Mouse (Mus musculus) heart, adult 2 months (tissue): ENCODE measurements at regions not wholly inside any gene's neighbourhood (a gene's known extent, or its start where the extent isn't known, plus 50 kb on each side); places are given as distances from the start of the nearest gene placed in this dataset.
"Not testable (repeated sequence)": the region's sequence is repeated elsewhere in the genome, so short reads cannot be mapped to it uniquely, and the experiment has no call there.

ENCODE experiments used
- DNase-seq, 2 experiments: peaks; one replicate each; pipeline ENCODE4 v3.0.0; 2021
- H3K27ac ChIP-seq: fragments of 200-600 bp; 2 replicates; pipeline ENCODE4 v1.8.1; 2022
- H3K27me3 ChIP-seq: fragments of 200-500 bp; 2 replicates; pipeline ENCODE4 v1.6.1; 2012; ENCODE audit warnings: mild to moderate bottlenecking, low read length, inconsistent platforms, mixed read lengths; ENCODE audit not compliant: control insufficient read depth, insufficient read depth
- H3K36me3 ChIP-seq: fragments of 200-500 bp; 2 replicates; pipeline ENCODE4 v1.6.1; 2012; ENCODE audit warnings: low read length, inconsistent platforms; ENCODE audit not compliant: control insufficient read depth, insufficient read depth
- H3K4me1 ChIP-seq: fragments of 200-500 bp; 2 replicates; pipeline ENCODE4 v1.6.1; 2011; ENCODE audit warnings: low read length; ENCODE audit not compliant: control insufficient read depth, insufficient read depth
- H3K4me3 ChIP-seq: fragments of 200-600 bp; 2 replicates; pipeline ENCODE4 v1.8.1; 2022
- H3K79me2 ChIP-seq: fragments of 200-500 bp; replicated peaks from 2 replicates; pipeline ENCODE4 v1.6.1; 2012; ENCODE audit warnings: mild to moderate bottlenecking, inconsistent platforms, low read length, moderate library complexity, mixed read lengths; ENCODE audit not compliant: control insufficient read depth, insufficient read depth
- H3K9ac ChIP-seq: fragments of 200-500 bp; 2 replicates; pipeline ENCODE4 v1.6.1; 2012; ENCODE audit warnings: low read depth, mild to moderate bottlenecking, control low read depth, inconsistent platforms, low read length, mixed read lengths
- CTCF ChIP-seq: fragments of 200-600 bp; IDR thresholded peaks from 2 replicates; pipeline ENCODE4 v1.8.1; 2022; ENCODE audit warnings: antibody characterized with exemption, mild to moderate bottlenecking, moderate library complexity
- EP300 ChIP-seq: fragments of 200-500 bp; IDR thresholded peaks from 2 replicates; pipeline ENCODE4 v1.6.1; 2011; ENCODE audit warnings: low read depth, low read length, control low read depth; ENCODE audit not compliant: insufficient read depth
- POLR2A ChIP-seq: fragments of 200-500 bp; IDR thresholded peaks from 2 replicates; pipeline ENCODE4 v1.6.1; 2011; ENCODE audit warnings: mild to moderate bottlenecking, low read depth, low read length, control low read depth; ENCODE audit not compliant: insufficient read depth
- WGBS: fragments of 180-500 bp; shearing (Covaris S2); methylation state at CpG from one replicate; pipeline ENCODE4 v1.1.7; 2018; 5-methylcytosine and 5-hydroxymethylcytosine counted together
- intact Hi-C: fragments of 180-260 bp; cut with DNase I; formaldehyde crosslinking; loops from one replicate; pipeline ENCODE4 v1.15.1; 2025

- no peak overlapping the region for H3K4me3 ChIP-seq
- H3K36me3 ChIP-seq = no peaks in the 10 kb centered on the region
- H3K27ac ChIP-seq = no peak overlapping the region
- no peak overlapping the region for H3K9ac ChIP-seq
- no peaks in the 10 kb centered on the region for H3K79me2 ChIP-seq
- 27% methylated on average over 6 of the region's 6 CpGs for WGBS
- no peaks in the 10 kb centered on the region for H3K27me3 ChIP-seq
- no peak for DNase-seq
- intact Hi-C loops = no loop called here
- H3K4me1 ChIP-seq = no peaks in the 10 kb centered on the region; the same call in 1 of the 2 replicates
- TF ChIP-seq EP300 (no peak), CTCF (no peak), POLR2A (no peak)
Measured at GRCm38 (mm10) chr16:42444863-42445423, 104.5 kb upstream of the Gap43 start.

GRCm38 (mm10) chr16:42444408-42444862, 104.0 kb upstream of the Gap43 start:
- H3K36me3 ChIP-seq = no peaks in the 10 kb centered on the region
- 36% methylated on average over 10 of the region's 10 CpGs for WGBS
- H3K27ac ChIP-seq = no peak overlapping the region
- intact Hi-C loops = no loop called here
- no peak overlapping the region for H3K4me3 ChIP-seq
- no peaks in the 10 kb centered on the region for H3K27me3 ChIP-seq
- H3K79me2 ChIP-seq = no peaks in the 10 kb centered on the region
- TF ChIP-seq EP300 (no peak), POLR2A (no peak), CTCF (no peak)
- H3K9ac ChIP-seq = no peak overlapping the region
- H3K4me1 ChIP-seq = no peaks in the 10 kb centered on the region; the same call in 1 of the 2 replicates
- no peak for DNase-seq

GRCm38 (mm10) chr16:42440822-42441221, 100.4 kb upstream of the Gap43 start:
- H3K27me3 ChIP-seq = no peaks in the 10 kb centered on the region
- peak; percentile 33 to 43 for DNase-seq
- no peaks in the 10 kb centered on the region for H3K36me3 ChIP-seq
- H3K4me3 ChIP-seq = no peak overlapping the region
- 20% methylated on average over 4 of the region's 4 CpGs for WGBS
- TF ChIP-seq POLR2A (no peak), CTCF (no peak), EP300 (no peak)
- H3K4me1 ChIP-seq = no peaks in the 10 kb centered on the region; the same call in 1 of the 2 replicates
- H3K79me2 ChIP-seq = no peaks in the 10 kb centered on the region
- no peak overlapping the region for H3K9ac ChIP-seq
- intact Hi-C loops = no loop called here
- no peak overlapping the region for H3K27ac ChIP-seq

- TF ChIP-seq POLR2A (no peak), CTCF (no peak), EP300 (no peak)
- H3K9ac ChIP-seq = no peak overlapping the region
- no peaks in the 10 kb centered on the region for H3K27me3 ChIP-seq
- 91% methylated on average over 1 of the region's 1 CpGs for WGBS
- intact Hi-C loops = no loop called here
- no peaks in the 10 kb centered on the region for H3K79me2 ChIP-seq
- no peak overlapping the region for H3K4me3 ChIP-seq
- no peak overlapping the region for H3K27ac ChIP-seq
- DNase-seq = no peak
- H3K4me1 ChIP-seq = no peaks in the 10 kb centered on the region
- H3K36me3 ChIP-seq = no peaks in the 10 kb centered on the region
Measured at GRCm38 (mm10) chr16:42431529-42431928, 91.1 kb upstream of the Gap43 start.

- TF ChIP-seq POLR2A (no peak), EP300 (no peak), CTCF (no peak)
- intact Hi-C loops = no loop called here
- DNase-seq = no peak
- no peaks in the 10 kb centered on the region for H3K4me1 ChIP-seq
- no peak overlapping the region for H3K4me3 ChIP-seq
- H3K27me3 ChIP-seq = no peaks in the 10 kb centered on the region
- no peaks in the 10 kb centered on the region for H3K36me3 ChIP-seq
- H3K79me2 ChIP-seq = no peaks in the 10 kb centered on the region
- no peak overlapping the region for H3K9ac ChIP-seq
- 82% methylated on average over 4 of the region's 4 CpGs for WGBS
- no peak overlapping the region for H3K27ac ChIP-seq
Measured at GRCm38 (mm10) chr16:42416673-42417072, 76.2 kb upstream of the Gap43 start.

GRCm38 (mm10) chr16:42412031-42412430, 71.6 kb upstream of the Gap43 start:
- H3K27ac ChIP-seq, H3K36me3 ChIP-seq, DNase-seq, H3K4me1 ChIP-seq, H3K9ac ChIP-seq, H3K79me2 ChIP-seq, intact Hi-C loops, H3K27me3 ChIP-seq, H3K4me3 ChIP-seq: not testable (repeated sequence)
